Mouse (Mus musculus) lung, postnatal 0 days (tissue): ENCODE measurements at regions not wholly inside any gene's neighbourhood (a gene's known extent, or its start where the extent isn't known, plus 50 kb on each side); places are given as distances from the start of the nearest gene placed in this dataset.

ENCODE experiments used
- CTCF ChIP-seq: IDR thresholded peaks from 2 replicates; pipeline ENCODE4 v1.5.1; 2016; ENCODE audit warnings: antibody characterized with exemption, mild to moderate bottlenecking
- EP300 ChIP-seq: IDR thresholded peaks from 2 replicates; pipeline ENCODE4 v1.6.1; 2016; ENCODE audit warnings: antibody characterized with exemption, mild to moderate bottlenecking, control low read depth

DNA sequence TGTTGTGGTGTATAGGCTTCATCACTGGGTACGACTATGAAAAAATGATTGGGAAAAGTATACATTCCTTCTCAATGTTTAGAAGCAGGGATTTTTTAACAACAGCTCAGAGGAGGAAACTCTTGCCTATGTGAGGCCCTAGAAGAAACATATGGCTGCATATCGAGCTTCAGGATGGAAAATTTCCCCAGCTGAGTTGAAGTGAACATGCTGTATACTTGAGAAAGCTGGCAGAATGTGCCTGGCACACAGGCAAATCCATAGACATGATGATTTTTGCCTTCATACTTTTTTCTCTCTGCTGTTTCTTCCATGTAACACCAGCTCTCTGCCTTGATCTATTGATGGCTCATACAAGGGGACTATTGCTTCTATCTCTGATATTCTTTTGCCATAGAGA, 242.7 kb downstream of the Tle4 start:
- no peak for TF ChIP-seq CTCF
- TF ChIP-seq EP300: no peak
